Mouse (Mus musculus) brain, embryonic 14.5 days (tissue): ENCODE results near the gene Gfod2.

Experiments used
- CTCF ChIP-seq: fragments of 200-500 bp; IDR thresholded peaks from 2 replicates; pipeline ENCODE4 v1.5.1; 2012; ENCODE audit warnings: inconsistent platforms, mild to moderate bottlenecking, moderate library complexity, borderline replicate concordance; ENCODE audit not compliant: insufficient read depth, insufficient read length; ENCODE audit errors: extremely low read depth
- POLR2A ChIP-seq: fragments of 200-500 bp; IDR thresholded peaks from 2 replicates; pipeline ENCODE4 v1.6.1; 2012; ENCODE audit warnings: mild to moderate bottlenecking, inconsistent platforms, borderline replicate concordance; ENCODE audit not compliant: poor library complexity, insufficient read depth, insufficient read length, severe bottlenecking; ENCODE audit errors: extremely low read depth

GRCm38 (mm10) chr8:105694051-105694799 lies 64.2 kb downstream of the Gfod2 start:
- TF ChIP-seq CTCF: peak; percentile 27; the same call in 1 of the 2 replicates
- no peak for TF ChIP-seq POLR2A
